Mouse (Mus musculus) monocyte, adult 5-6 weeks (primary cell): Measurements from ENCODE around the gene Pik3r4. TPM values are rescaled to one million over a fixed set of nuclear protein-coding genes. Genes with fewer than 3 reads are reported as not detected.

Experiments used
- ATAC-seq: fragments of 153-309, 156-312 bp; replicated peaks from 2 replicates; pipeline ENCODE4 v1.8.0; 2017; ENCODE audit warnings: mild to moderate bottlenecking; ENCODE audit not compliant: low TSS enrichment, insufficient number of reproducible peaks, severe bottlenecking, poor library complexity, low FRiP score
- total RNA-seq: library from RNA; stranded (forward); fragments of 200-1000, 200-491, 200-594 nt; gene quantifications from 3 replicates; pipeline ENCODE4 v1.2.3, GENCODE M21; 2017

Gene Pik3r4
- total RNA-seq, 1 experiment from 2014 or later = 15.8 TPM

GRCm38 (mm10) chr9:105693056-105693455 is 50.3 kb downstream of the Pik3r4 start:
- ATAC-seq = no peak

DNA sequence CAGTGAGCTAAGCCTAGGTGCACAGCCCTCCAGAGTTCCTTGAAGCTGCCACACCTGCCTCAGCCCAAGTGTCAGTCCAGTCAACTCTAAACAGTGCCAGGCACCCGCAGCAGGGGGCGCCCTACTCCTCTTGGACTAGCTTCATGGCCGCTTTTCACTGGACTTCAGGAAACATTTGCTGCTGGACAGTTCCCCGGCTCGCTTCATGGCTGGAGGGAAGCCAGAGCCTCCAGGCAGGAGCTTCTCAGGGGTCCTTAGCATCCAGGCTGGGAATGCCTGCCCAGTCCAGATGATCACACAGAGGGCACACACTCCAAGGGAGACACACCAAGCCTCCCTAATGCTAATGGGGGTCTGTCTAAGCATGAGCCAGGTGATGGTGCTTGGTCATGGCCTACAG is 51.1 kb downstream of the Pik3r4 start:
- ATAC-seq = no peak

- no peak for ATAC-seq
These were observed 54.2 kb downstream of the Pik3r4 start for GRCm38 (mm10) chr9:105696818-105697564.

DNA sequence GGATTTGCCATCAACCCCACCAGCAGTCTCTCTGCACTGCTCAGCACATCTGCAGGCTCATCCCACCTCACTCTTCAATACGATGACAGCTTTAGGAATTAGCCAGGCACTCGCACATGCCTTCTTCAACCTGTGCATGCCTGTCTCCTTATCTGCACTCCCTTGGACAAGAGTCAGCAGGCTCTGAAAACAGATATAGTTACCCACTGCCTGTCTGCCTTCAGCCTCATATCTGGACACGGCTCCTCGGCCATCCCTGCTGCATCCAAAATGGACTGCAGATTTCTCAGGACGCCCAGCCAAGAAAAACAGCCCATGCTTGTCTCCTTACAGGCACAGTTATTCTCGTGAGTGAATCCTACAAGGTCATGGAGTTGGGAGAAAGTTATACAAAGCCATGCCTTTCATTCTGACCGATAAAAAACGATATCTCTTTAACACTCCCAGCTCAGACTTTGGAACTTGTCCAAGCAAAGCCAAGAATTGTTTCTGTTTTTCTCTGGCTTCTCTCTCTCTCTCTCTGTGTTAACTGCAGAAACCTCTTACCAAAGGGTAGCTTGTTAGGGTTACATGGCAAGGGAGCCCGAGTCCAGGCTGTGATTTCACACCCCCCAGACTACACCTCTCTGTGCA is 55.1 kb downstream of the Pik3r4 start:
- no peak for ATAC-seq

- ATAC-seq = no peak
These were observed 57.9 kb downstream of the Pik3r4 start for GRCm38 (mm10) chr9:105700702-105701101.

- ATAC-seq = no peak
These were observed 59.2 kb downstream of the Pik3r4 start for GRCm38 (mm10) chr9:105701966-105702365.

DNA sequence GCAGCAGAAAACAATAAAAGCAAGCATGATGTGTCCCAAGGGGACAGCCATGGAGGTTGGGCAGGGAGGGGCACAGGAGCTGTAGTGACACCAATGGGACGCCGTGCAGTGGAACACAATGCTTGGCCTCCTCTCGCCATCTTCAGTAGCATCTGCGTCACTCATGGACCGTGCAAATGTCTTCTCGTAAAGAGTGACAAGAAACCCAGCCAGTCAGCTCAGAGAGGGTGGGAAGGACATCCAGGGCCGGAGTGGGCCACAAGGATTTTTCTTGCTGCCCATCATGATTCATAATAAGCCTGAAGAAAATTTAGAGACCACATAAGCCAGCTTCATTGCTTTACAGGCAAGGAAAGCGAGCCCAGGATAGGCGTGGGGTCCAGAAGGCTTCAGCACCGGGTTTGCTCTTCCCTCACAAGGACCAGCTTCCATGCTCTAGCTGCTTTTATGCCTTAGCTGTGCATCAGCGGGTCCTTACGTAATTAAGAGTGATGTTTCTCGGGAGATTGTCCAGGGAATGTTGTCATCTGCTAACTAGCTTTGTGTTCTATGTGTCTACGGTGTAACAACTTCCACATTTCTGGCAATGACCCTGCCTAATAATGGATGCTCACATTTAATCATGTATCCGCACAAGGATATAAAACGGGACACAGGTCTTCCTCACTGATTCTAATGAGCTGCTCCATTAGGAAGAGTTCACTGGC is 61.6 kb downstream of the Pik3r4 start:
- ATAC-seq = no peak

DNA sequence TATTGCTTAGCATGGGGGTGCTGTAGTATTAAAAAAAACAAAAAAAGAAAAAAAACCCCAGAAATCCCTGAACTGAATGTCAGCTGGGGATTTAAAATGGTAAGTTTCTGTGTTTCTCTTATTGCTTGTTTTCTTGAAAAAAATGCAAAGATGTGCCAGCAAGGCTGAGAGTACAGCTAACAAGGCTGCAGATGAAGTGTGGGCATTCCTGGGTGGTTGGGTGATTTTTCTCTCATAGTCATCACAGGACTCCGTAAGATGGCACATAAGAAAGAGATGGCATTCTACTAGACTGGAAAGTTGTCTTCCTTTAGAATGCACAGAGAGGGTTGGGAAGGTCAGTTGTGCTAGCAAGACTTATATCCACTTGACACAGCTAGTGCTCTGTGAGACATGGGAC is 62.2 kb downstream of the Pik3r4 start:
- no peak for ATAC-seq

DNA sequence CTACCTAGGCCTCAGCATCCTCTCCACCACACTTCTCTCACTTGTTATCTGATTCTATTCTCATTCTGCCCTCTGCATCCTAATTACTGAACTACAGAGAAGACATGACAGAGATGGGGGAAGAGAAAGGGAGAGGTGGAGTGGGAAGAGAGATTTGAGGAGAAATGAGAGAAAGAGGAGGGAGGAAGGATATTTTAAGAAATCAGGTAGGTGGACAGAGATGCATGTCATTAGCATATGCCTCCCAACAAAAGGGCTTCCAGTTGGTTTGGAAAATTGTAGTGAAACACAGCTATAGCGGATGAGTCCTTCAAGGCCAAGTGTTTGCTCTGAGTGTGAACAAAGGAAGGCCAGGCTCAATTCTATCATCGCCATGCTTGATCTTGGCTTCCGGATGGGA is 69.3 kb downstream of the Pik3r4 start:
- ATAC-seq = no peak

DNA sequence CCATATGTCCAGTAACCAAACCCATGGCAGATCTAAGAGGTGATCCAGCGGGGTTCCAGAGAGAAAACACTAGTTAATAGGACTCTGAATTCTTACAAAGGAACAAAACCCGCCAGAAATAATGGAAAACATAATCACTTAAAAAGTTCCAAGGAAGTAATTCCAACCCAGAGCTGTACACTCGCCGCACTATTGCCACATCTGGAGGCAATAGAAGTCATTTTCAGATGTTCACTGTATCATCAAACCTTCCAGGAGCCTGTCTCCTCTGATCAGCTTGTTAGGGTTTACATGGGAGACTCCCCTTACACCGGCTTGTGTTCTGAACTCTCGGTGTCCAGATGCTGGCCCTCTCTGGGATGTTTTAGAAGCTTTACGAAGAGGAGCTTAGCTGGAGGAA is 76.6 kb downstream of the Pik3r4 start:
- no peak for ATAC-seq

GRCm38 (mm10) chr9:105719851-105720395 is 77.1 kb downstream of the Pik3r4 start:
- ATAC-seq = no peak

DNA sequence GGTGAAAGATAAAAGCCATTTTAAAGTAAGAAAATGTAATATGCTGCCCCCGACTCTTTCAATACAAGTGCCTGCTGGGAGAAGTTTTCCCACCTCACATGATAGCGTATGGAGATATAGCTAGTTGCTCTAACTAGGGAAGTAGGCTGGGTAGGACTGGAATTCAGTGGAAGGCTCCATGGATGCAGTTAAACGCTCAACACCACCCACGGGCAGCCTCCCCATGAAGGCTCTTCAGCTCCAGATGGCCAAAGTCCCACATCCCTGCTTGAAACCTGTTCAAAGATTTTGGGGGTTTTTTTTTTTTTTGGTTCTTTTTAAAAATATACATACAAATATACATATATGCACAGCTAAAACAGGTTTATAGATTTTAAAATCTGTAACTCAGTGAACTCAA is 77.7 kb downstream of the Pik3r4 start:
- ATAC-seq = no peak

DNA sequence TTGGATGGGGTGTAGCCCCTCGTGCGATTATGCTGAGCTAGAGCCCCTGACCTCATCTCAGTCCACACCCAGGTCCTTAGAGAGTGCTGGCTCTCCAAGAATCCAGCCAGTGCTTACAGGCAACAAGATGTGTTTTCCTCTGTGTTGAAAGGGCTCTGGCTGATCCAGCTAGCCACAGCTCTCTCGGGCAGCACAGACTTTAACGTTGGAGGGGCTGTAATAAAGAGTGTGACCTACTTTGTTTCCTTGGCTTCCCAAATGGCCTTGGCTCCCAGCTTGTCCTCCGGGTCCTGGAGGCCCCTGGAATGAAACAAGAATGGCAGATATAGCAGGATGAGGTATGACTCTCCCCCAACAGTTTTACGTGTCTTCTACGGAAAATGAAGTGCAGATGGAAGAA is 89.2 kb downstream of the Pik3r4 start:
- ATAC-seq = no peak

DNA sequence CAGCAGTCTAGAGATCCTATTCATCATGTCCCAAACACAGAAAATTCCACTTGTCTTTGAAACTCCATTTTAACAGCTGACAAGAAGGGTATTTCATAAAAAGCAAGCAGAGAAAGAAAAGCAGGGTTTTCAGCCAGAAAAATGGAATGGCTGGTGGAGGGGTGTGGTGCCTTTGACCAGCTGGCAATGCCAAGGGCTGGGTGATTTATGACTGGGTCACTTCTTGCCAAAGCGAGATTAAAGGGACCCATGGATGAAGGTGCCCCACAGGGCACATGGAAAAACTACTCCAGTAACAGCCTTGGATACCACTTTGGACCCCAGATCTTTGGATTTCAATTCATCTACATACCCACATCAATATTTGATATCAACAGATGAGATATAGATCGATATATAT is 91.9 kb downstream of the Pik3r4 start:
- ATAC-seq = no peak

GRCm38 (mm10) chr9:105735195-105735594 is 92.4 kb downstream of the Pik3r4 start:
- ATAC-seq = no peak

Other genes with a start within 250 kb of the Pik3r4 start
- 7.1 to 18.5 TPM (median 15.5 TPM) in 3 replicates for gene Aste1, start 247.6 kb upstream of the Pik3r4 start, total RNA-seq
- gene Nek11, start 247.5 kb upstream of the Pik3r4 start, total RNA-seq = not detected in 3 replicates
- gene Atp2c1, start 115.7 kb upstream of the Pik3r4 start, total RNA-seq = 204 to 219 TPM (median 205 TPM) in 3 replicates
- not detected in 3 replicates for gene Col6a6, start 185.2 kb downstream of the Pik3r4 start, total RNA-seq